Mouse (Mus musculus): ENCODE data around the gene Spata2. TPM values are rescaled to one million over a fixed set of nuclear protein-coding genes. Genes with fewer than 3 reads are reported as not detected.

Gene Spata2
- polyA plus RNA-seq, 1 experiment from 2014 or later, result 16.0 TPM

DNA sequence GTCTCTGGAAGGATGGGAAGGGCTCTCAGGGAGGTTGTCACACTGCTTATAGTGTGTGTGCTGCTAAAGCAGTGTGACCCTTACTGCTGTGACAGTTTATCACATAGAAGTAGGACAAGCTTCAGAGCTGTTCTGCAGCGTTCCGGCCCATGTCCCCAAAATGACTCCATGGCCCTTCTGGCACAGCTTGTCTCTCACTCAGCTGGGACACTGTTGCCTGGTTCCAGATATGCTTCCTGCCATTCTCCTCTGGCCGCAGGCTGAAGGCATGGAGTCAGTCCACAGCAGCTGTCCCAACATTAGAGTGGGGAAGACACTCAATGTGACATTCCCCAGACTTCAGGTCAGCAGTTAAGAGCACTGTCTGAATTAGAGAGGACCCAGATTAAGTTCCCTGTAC lies 34.1 kb downstream of the Spata2 start:
- no peak for DNase-seq (ENCODE audit: low spot score)
- H3K27me3 ChIP-seq (ENCODE audit: control insufficient read depth, insufficient read depth, low read length), result no peaks in the 10 kb centered on the region
- no peaks in the 10 kb centered on the region for H3K4me1 ChIP-seq (ENCODE audit: control insufficient read depth, insufficient read depth, low read length)
- no peak overlapping the region for H3K4me2 ChIP-seq (ENCODE audit: low read depth, severe bottlenecking)
- no peak overlapping the region for H3K27ac ChIP-seq (replicated peaks; ENCODE audit: low read depth, low read length)
- H3K4me3 ChIP-seq (ENCODE audit: low read depth, low read length), result no peak overlapping the region
- no peaks in the 10 kb centered on the region for H3K9me3 ChIP-seq (ENCODE audit: control insufficient read depth, low read length)
- H3K9ac ChIP-seq (ENCODE audit: low read length), result no peak overlapping the region
- WGBS, result 94% methylated on average over 3 of the region's 3 CpGs
- peaks cover 13% of the 10 kb centered on the region; the same call in 1 of the 2 replicates for H3K36me3 ChIP-seq (ENCODE audit: control insufficient read depth, insufficient read depth, low read length)
- ATAC-seq (ENCODE audit: insufficient number of reproducible peaks, low FRiP score, low TSS enrichment, low read depth), result no peak

DNA sequence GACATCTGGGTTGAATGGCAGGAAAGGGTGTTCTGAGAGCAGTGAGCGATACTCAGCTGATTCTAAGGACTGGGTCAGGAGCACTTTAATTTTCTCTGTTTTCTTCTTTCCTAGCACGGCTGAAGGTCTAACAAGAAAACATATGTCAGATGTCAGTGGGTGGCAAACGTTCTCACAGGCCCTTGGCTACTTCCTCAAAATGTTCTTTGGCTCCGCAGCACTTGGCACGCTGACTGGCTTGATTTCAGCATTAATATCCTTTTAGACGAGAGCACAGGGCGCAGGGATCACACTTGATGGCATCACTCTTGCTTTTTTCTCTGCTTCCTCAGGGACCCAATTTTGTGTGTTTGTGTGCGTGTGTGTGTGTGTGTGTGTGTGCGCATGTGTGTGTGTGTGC lies 35.5 kb downstream of the Spata2 start:
- DNase-seq (ENCODE audit: low spot score) (no peak), ATAC-seq (ENCODE audit: insufficient number of reproducible peaks, low FRiP score, low TSS enrichment, low read depth) (no peak)
- no peaks in the 10 kb centered on the region for H3K9me3 ChIP-seq (ENCODE audit: control insufficient read depth, low read length)
- no peak overlapping the region for H3K27ac ChIP-seq (replicated peaks; ENCODE audit: low read depth, low read length)
- no peak overlapping the region for H3K9ac ChIP-seq (ENCODE audit: low read length)
- H3K4me2 ChIP-seq (ENCODE audit: low read depth, severe bottlenecking), result no peak overlapping the region
- no peaks in the 10 kb centered on the region for H3K4me1 ChIP-seq (ENCODE audit: control insufficient read depth, insufficient read depth, low read length)
- H3K36me3 ChIP-seq (ENCODE audit: control insufficient read depth, insufficient read depth, low read length), result peaks cover 13% of the 10 kb centered on the region; the same call in 1 of the 2 replicates
- H3K4me3 ChIP-seq (ENCODE audit: low read depth, low read length), result no peak overlapping the region
- H3K27me3 ChIP-seq (ENCODE audit: control insufficient read depth, insufficient read depth, low read length), result no peaks in the 10 kb centered on the region
- WGBS, result 95% methylated on average over 9 of the region's 9 CpGs

DNA sequence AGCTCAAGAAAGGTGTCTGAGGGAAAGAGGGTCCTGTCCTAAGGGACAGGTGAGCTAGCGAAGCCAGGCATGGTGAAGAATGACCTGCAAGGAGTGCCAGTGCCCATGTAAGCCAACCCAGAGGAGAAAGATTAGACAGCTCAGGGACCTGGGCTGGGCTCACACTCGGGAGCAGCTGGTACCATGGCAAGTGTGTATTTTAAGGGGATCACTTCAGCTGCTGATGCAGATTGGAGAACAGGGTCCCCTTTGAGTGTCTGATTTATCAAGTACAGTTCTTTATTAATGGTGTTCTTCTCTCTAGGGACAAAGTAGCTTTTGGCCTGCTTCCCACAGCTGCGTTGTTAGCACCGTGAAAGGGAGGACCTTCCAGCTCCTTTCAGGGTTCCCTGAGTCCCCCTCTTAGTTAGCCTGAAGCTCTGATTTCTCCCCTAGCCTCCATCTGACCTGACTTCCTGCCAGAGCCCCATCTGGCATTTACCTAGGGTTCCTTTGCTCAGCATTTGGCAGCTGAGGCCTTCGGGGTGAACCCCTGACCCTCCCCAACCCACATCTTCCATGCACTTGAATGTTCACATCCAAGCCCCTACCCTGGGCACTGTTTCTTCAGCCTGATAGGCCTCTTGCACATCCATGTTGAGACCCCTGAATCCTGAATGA lies 36.2 kb downstream of the Spata2 start:
- ATAC-seq (ENCODE audit: insufficient number of reproducible peaks, low FRiP score, low TSS enrichment, low read depth) (no peak), DNase-seq (ENCODE audit: low spot score) (no peak)
- H3K27ac ChIP-seq (replicated peaks; ENCODE audit: low read depth, low read length), result no peak overlapping the region
- H3K27me3 ChIP-seq (ENCODE audit: control insufficient read depth, insufficient read depth, low read length), result no peaks in the 10 kb centered on the region
- no peak overlapping the region for H3K9ac ChIP-seq (ENCODE audit: low read length)
- no peaks in the 10 kb centered on the region for H3K4me1 ChIP-seq (ENCODE audit: control insufficient read depth, insufficient read depth, low read length)
- peaks cover 13% of the 10 kb centered on the region; the same call in 1 of the 2 replicates for H3K36me3 ChIP-seq (ENCODE audit: control insufficient read depth, insufficient read depth, low read length)
- H3K9me3 ChIP-seq (ENCODE audit: control insufficient read depth, low read length), result no peaks in the 10 kb centered on the region
- H3K4me2 ChIP-seq (ENCODE audit: low read depth, severe bottlenecking), result no peak overlapping the region
- WGBS, result 99% methylated on average over 5 of the region's 5 CpGs
- no peak overlapping the region for H3K4me3 ChIP-seq (ENCODE audit: low read depth, low read length)

DNA sequence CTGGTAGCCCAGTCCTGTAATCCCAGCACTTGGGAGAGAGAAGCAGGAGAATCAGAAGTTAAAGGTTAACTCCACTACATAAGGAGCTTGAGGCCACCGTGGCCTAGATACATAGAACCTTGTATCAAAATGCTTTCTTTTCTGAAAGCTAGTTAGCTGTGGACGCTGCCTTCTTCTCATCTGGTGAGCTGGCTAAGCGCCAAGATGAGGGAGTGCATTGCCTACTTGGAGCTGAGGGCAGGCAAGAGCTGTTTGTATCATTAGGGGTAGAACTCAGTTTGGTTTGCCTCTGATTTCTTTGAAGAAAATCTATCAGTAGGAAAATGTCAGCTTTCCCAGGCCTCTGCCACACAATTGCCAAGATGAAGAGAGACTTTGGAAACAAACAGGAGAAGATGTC lies 38.9 kb downstream of the Spata2 start:
- H3K27ac ChIP-seq (replicated peaks; ENCODE audit: low read depth, low read length), result no peak overlapping the region
- DNase-seq (ENCODE audit: low spot score), result no peak
- no peak overlapping the region for H3K9ac ChIP-seq (ENCODE audit: low read length)
- no peak overlapping the region for H3K4me3 ChIP-seq (ENCODE audit: low read depth, low read length)
- no peak for ATAC-seq (ENCODE audit: insufficient number of reproducible peaks, low FRiP score, low TSS enrichment, low read depth)
- H3K36me3 ChIP-seq (ENCODE audit: control insufficient read depth, insufficient read depth, low read length), result peaks cover 15% of the 10 kb centered on the region
- no peaks in the 10 kb centered on the region for H3K27me3 ChIP-seq (ENCODE audit: control insufficient read depth, insufficient read depth, low read length)
- no peaks in the 10 kb centered on the region for H3K4me1 ChIP-seq (ENCODE audit: control insufficient read depth, insufficient read depth, low read length)
- WGBS, result 93% methylated on average over 3 of the region's 3 CpGs
- H3K9me3 ChIP-seq (ENCODE audit: control insufficient read depth, low read length), result no peaks in the 10 kb centered on the region
- H3K4me2 ChIP-seq (ENCODE audit: low read depth, severe bottlenecking), result no peak overlapping the region

DNA sequence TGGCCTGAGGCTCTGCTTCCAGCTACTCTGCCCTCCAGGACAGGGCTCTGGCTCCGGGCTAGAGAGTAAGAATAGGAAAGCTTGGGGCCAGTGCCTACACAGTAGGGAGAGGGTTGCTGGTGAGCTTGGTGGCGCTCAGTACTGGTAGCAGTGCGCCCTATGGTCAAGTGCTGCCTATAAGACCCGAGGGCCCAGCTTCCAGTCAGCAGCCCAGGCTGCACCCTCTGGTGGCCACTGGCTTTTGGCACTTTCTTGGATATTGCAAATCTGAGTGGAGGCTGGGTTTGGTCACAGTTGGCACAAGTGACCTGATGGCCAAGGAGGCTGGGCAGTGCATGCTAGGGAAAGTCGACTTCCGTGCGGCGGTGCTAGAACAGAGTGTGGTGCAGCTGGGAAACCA lies 42.0 kb downstream of the Spata2 start:
- no peak for ATAC-seq (ENCODE audit: insufficient number of reproducible peaks, low FRiP score, low TSS enrichment, low read depth)
- Histone ChIP-seq H3K4me2 (ENCODE audit: low read depth, severe bottlenecking) (no peak overlapping the region), H3K9ac (ENCODE audit: low read length) (no peak overlapping the region), H3K36me3 (ENCODE audit: control insufficient read depth, insufficient read depth, low read length) (peaks cover 11% of the 10 kb centered on the region), H3K27ac (replicated peaks; ENCODE audit: low read depth, low read length) (no peak overlapping the region), H3K9me3 (ENCODE audit: control insufficient read depth, low read length) (no peaks in the 10 kb centered on the region), H3K4me3 (ENCODE audit: low read depth, low read length) (no peak overlapping the region), H3K27me3 (ENCODE audit: control insufficient read depth, insufficient read depth, low read length) (no peaks in the 10 kb centered on the region), H3K4me1 (ENCODE audit: control insufficient read depth, insufficient read depth, low read length) (no peaks in the 10 kb centered on the region)
- DNase-seq (ENCODE audit: low spot score), result no peak
- WGBS, result 92% methylated on average over 8 of the region's 8 CpGs

DNA sequence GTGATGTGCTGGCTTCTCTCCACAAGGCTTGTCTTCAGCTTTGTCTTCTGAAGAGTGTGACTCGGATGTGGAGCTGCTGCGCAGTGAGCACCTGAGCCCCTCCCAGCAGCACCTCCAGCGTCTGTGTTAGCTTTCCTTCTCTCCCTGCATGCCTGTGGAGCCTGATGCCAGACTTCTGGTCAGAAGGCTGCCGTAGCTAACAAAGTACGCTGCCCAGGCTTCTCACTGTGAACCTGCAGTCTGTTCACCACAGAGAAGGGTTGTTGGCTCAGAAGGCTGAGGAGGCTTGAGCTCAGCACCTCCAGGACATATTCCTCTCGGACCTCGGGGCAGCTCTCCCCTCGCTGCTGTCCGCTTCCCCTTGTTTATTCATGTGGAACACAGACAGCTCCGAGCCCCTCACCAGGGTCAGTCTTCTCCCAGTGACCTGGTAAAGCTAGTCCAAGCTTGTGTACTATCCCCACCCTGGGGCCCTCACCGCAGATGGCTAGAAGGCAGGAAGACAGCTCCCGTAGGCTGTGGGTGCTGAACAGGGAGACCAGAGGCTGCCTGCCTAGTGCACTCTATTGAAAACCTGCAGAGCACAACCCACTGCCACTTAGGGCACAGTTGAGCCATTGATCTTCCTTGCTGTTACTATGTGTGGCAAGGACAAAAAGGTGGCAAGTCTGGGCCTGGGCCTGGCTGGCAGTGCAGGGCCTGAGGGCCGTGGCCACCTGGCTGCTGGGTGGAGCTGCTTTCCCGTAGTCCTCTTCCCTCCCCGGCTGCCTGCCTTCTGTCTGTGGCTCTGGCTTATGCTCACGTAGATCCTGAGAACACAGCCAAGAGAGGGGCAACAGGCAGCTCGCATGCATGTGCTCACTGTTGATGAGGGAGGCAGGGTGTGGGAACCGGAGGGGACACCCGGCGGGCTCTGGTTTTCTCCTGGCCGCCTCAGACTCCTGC lies 43.1 kb downstream of the Spata2 start:
- no peak overlapping the region for H3K9ac ChIP-seq (ENCODE audit: low read length)
- H3K4me1 ChIP-seq (ENCODE audit: control insufficient read depth, insufficient read depth, low read length), result no peaks in the 10 kb centered on the region
- no peak overlapping the region for H3K4me3 ChIP-seq (ENCODE audit: low read depth, low read length)
- no peaks in the 10 kb centered on the region for H3K27me3 ChIP-seq (ENCODE audit: control insufficient read depth, insufficient read depth, low read length)
- DNase-seq (ENCODE audit: low spot score) (no peak), ATAC-seq (ENCODE audit: insufficient number of reproducible peaks, low FRiP score, low TSS enrichment, low read depth) (no peak)
- no peak overlapping the region for H3K4me2 ChIP-seq (ENCODE audit: low read depth, severe bottlenecking)
- peaks cover 11% of the 10 kb centered on the region for H3K36me3 ChIP-seq (ENCODE audit: control insufficient read depth, insufficient read depth, low read length)
- WGBS, result 90% methylated on average over 21 of the region's 21 CpGs
- no peak overlapping the region for H3K27ac ChIP-seq (replicated peaks; ENCODE audit: low read depth, low read length)
- no peaks in the 10 kb centered on the region for H3K9me3 ChIP-seq (ENCODE audit: control insufficient read depth, low read length)

DNA sequence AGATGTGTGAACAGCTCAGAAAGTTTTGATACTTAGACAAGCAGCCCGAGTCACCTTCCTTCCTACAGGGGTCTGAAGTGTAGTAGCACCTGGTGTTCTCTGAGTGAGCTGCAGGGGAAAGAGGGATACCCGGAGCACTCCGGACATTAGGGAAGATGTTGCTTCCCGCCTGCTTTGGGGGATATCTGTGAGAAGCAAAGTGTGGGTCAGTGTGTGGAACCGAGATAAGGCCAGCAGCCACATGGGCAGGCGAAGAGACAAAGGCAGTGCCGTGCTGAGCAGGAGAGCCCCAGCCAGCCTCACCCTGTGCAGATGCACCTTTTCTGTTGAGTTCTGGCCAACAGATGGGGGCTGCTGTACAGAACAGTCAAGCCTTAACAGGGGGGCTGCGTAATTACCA lies 45.1 kb downstream of the Spata2 start:
- no peak for ATAC-seq (ENCODE audit: insufficient number of reproducible peaks, low FRiP score, low TSS enrichment, low read depth)
- Histone ChIP-seq H3K4me2 (ENCODE audit: low read depth, severe bottlenecking) (no peak overlapping the region), H3K27ac (replicated peaks; ENCODE audit: low read depth, low read length) (no peak overlapping the region), H3K4me3 (ENCODE audit: low read depth, low read length) (no peak overlapping the region), H3K27me3 (ENCODE audit: control insufficient read depth, insufficient read depth, low read length) (no peaks in the 10 kb centered on the region), H3K4me1 (ENCODE audit: control insufficient read depth, insufficient read depth, low read length) (no peaks in the 10 kb centered on the region), H3K9me3 (ENCODE audit: control insufficient read depth, low read length) (no peaks in the 10 kb centered on the region), H3K36me3 (ENCODE audit: control insufficient read depth, insufficient read depth, low read length) (peaks cover 14% of the 10 kb centered on the region), H3K9ac (ENCODE audit: low read length) (no peak overlapping the region)
- DNase-seq (ENCODE audit: low spot score), result no peak
- WGBS, result 85% methylated on average over 8 of the region's 8 CpGs

DNA sequence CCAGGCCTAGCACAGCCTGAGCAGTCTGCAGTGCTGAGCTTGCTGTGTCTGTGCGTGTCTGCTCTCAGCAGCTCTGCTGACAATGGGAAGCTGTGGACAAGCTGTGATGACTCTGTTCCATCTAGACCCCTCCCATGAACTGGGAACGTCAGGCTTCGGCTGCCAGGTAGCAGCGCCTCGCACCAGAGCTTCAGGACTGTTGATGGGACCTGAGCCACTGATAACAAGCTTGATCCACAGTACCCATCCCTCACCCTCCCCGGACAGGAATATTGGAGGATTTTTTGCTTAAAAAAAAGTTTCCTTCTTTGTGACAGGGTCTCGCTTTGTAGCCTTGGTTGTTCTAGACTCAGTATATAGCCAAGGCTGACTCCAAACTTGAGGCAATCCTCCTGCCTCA lies 45.5 kb downstream of the Spata2 start:
- Histone ChIP-seq H3K9me3 (ENCODE audit: control insufficient read depth, low read length) (no peaks in the 10 kb centered on the region), H3K4me1 (ENCODE audit: control insufficient read depth, insufficient read depth, low read length) (no peaks in the 10 kb centered on the region), H3K27me3 (ENCODE audit: control insufficient read depth, insufficient read depth, low read length) (no peaks in the 10 kb centered on the region), H3K27ac (replicated peaks; ENCODE audit: low read depth, low read length) (no peak overlapping the region), H3K4me3 (ENCODE audit: low read depth, low read length) (no peak overlapping the region), H3K4me2 (ENCODE audit: low read depth, severe bottlenecking) (no peak overlapping the region), H3K9ac (ENCODE audit: low read length) (no peak overlapping the region), H3K36me3 (ENCODE audit: control insufficient read depth, insufficient read depth, low read length) (peaks cover 14% of the 10 kb centered on the region)
- ATAC-seq (ENCODE audit: insufficient number of reproducible peaks, low FRiP score, low TSS enrichment, low read depth) (no peak), DNase-seq (ENCODE audit: low spot score) (no peak)
- 92% methylated on average over 7 of the region's 7 CpGs for whole genome bisulfite sequencing
